Mouse (Mus musculus) CH12.LX (cell line): Measurements from ENCODE around the gene Mrpl36. TPM values are rescaled to one million over a fixed set of nuclear protein-coding genes. Genes with fewer than 3 reads are reported as not detected.

Source experiments
- DNase-seq: peaks from one replicate; pipeline ENCODE4 v3.0.0-alpha.2; 2013; ENCODE audit errors: extremely low read depth
- H3K27ac ChIP-seq: 2 replicates; pipeline ENCODE4 v1.5.1; 2012; ENCODE audit warnings: low read depth, mild to moderate bottlenecking, control low read depth, moderate library complexity; ENCODE audit not compliant: insufficient read depth
- H3K27me3 ChIP-seq: replicated peaks from 2 replicates; pipeline ENCODE3; 2012; ENCODE audit warnings: inconsistent platforms
- H3K36me3 ChIP-seq, 2 experiments: replicated peaks in 1 of 2; 2 replicates each; pipeline versions ENCODE3 to v1.6.1; 2012; ENCODE audit warnings: inconsistent platforms in 1 of 2, low read length in 1 of 2, mild to moderate bottlenecking in 1 of 2, mixed read lengths in 1 of 2, moderate library complexity in 1 of 2; ENCODE audit not compliant: control insufficient read depth in 1 of 2, insufficient read depth in 1 of 2
- H3K4me1 ChIP-seq, 2 experiments: 2 replicates each; pipeline ENCODE4 v1.6.1; 2012; ENCODE audit warnings: inconsistent platforms in 1 of 2, moderate library complexity in 1 of 2; ENCODE audit not compliant: insufficient read depth in 2 of 2, control insufficient read depth in 1 of 2
- H3K4me2 ChIP-seq: 2 replicates; pipeline ENCODE4 v1.6.1; 2012; ENCODE audit warnings: low read depth, mild to moderate bottlenecking, control low read depth; ENCODE audit not compliant: poor library complexity, insufficient read depth, severe bottlenecking
- H3K4me3 ChIP-seq, 3 experiments: fragments of 150-350 bp in 1 of 3; sonication (generic) in 1 of 3; replicated peaks in 1 of 3; 2 replicates each; pipeline versions ENCODE3 to v1.5.1; 2011 to 2012; ENCODE audit warnings: low read depth in 2 of 3, low read length in 2 of 3, mild to moderate bottlenecking in 2 of 3, moderate library complexity in 2 of 3, control low read depth in 1 of 3, improper control_type of control experiment in 1 of 3, inconsistent platforms in 1 of 3, mixed read lengths in 1 of 3; ENCODE audit not compliant: poor library complexity in 1 of 3
- H3K79me2 ChIP-seq: replicated peaks from 2 replicates; pipeline ENCODE4 v1.6.1; 2012; ENCODE audit warnings: mild to moderate bottlenecking, moderate library complexity; ENCODE audit not compliant: control insufficient read depth, poor library complexity, insufficient read depth, severe bottlenecking; ENCODE audit errors: extremely low read depth
- H3K9ac ChIP-seq: 2 replicates; pipeline ENCODE4 v1.6.1; 2012; ENCODE audit warnings: low read depth, mild to moderate bottlenecking, control low read depth, moderate library complexity; ENCODE audit not compliant: insufficient read depth
- H3K9me3 ChIP-seq: replicated peaks from 2 replicates; pipeline ENCODE3; 2012; ENCODE audit warnings: low read length, inconsistent platforms, mixed read lengths
- CHD1 ChIP-seq: IDR thresholded peaks from 2 replicates; pipeline ENCODE4 v1.6.1; 2012; ENCODE audit warnings: low read depth, low read length, improper control_type of control experiment, inconsistent platforms
- CHD2 ChIP-seq: IDR thresholded peaks from 2 replicates; pipeline ENCODE4 v1.6.1; 2011; ENCODE audit warnings: low read length, improper control_type of control experiment
- E2F4 ChIP-seq: IDR thresholded peaks from 2 replicates; pipeline ENCODE4 v1.6.1; 2011; ENCODE audit warnings: low read depth, low read length, improper control_type of control experiment; ENCODE audit not compliant: insufficient replicate concordance
- IRF4 ChIP-seq: IDR thresholded peaks from 2 replicates; pipeline ENCODE4 v1.6.1; 2014; ENCODE audit warnings: low read depth, mild to moderate bottlenecking, inconsistent platforms, low read length, improper control_type of control experiment
- JUND ChIP-seq: conservative IDR thresholded peaks from 2 replicates; pipeline ENCODE4 v1.6.1; 2011; ENCODE audit warnings: low read depth, low read length, improper control_type of control experiment
- MAFK ChIP-seq: IDR thresholded peaks from 2 replicates; pipeline ENCODE4 v1.6.1; 2011; ENCODE audit warnings: low read length, improper control_type of control experiment; ENCODE audit not compliant: insufficient replicate concordance
- MXI1 ChIP-seq: IDR thresholded peaks from 2 replicates; pipeline ENCODE4 v1.6.1; 2011; ENCODE audit warnings: mild to moderate bottlenecking, low read depth, low read length, improper control_type of control experiment
- MYC ChIP-seq: IDR thresholded peaks from 2 replicates; pipeline ENCODE4 v1.6.1; 2011; ENCODE audit warnings: low read depth, mild to moderate bottlenecking, improper control_type of control experiment, low read length
- NRF1 ChIP-seq: IDR thresholded peaks from 2 replicates; pipeline ENCODE4 v1.6.1; 2014; ENCODE audit warnings: low read depth, mild to moderate bottlenecking, inconsistent platforms, low read length, improper control_type of control experiment, moderate library complexity
- PAX5 ChIP-seq: IDR thresholded peaks from 2 replicates; pipeline ENCODE4 v1.6.1; 2012; ENCODE audit warnings: low read length, inconsistent platforms, mixed read lengths
- POLR2AphosphoS2 ChIP-seq: IDR thresholded peaks from 2 replicates; pipeline ENCODE4 v1.6.1; 2011; ENCODE audit warnings: low read depth, low read length, improper control_type of control experiment
- SIN3A ChIP-seq: IDR thresholded peaks from 2 replicates; pipeline ENCODE4 v1.6.1; 2012; ENCODE audit warnings: low read length, improper control_type of control experiment, inconsistent platforms
- TBP ChIP-seq: conservative IDR thresholded peaks from 2 replicates; pipeline ENCODE4 v1.6.1; 2011; ENCODE audit warnings: low read depth, low read length, improper control_type of control experiment
- TCF12 ChIP-seq: IDR thresholded peaks from 2 replicates; pipeline ENCODE4 v1.6.1; 2014; ENCODE audit warnings: low read depth, mild to moderate bottlenecking, inconsistent platforms, low read length, improper control_type of control experiment
- UBTF ChIP-seq: IDR thresholded peaks from 2 replicates; pipeline ENCODE4 v1.6.1; 2012; ENCODE audit warnings: low read depth, mild to moderate bottlenecking, inconsistent platforms, low read length, improper control_type of control experiment, moderate library complexity
- USF2 ChIP-seq: conservative IDR thresholded peaks from 2 replicates; pipeline ENCODE4 v1.6.1; 2011; ENCODE audit warnings: low read depth, low read length, improper control_type of control experiment
- ZC3H11A ChIP-seq: IDR thresholded peaks from 2 replicates; pipeline ENCODE4 v1.6.1; 2012; ENCODE audit warnings: low read depth, mild to moderate bottlenecking, inconsistent platforms, low read length, improper control_type of control experiment
- ZKSCAN1 ChIP-seq: IDR thresholded peaks from 2 replicates; pipeline ENCODE4 v1.6.1; 2012; ENCODE audit warnings: low read depth, inconsistent platforms, low read length, improper control_type of control experiment, borderline replicate concordance
- ZMIZ1 ChIP-seq: IDR thresholded peaks from 2 replicates; pipeline ENCODE4 v1.6.1; 2012; ENCODE audit warnings: low read depth, mild to moderate bottlenecking, inconsistent platforms, low read length, improper control_type of control experiment
- dilution Hi-C: fragments of 300-500 bp; cut with MboI; formaldehyde crosslinking; loops from 2 replicates; pipeline ENCODE4 v1.14.3; 2020; ENCODE audit warnings: low sequenced_read_pairs; ENCODE audit not compliant: extremely low pct_unique_long_range_greater_than_20kb, extremely low pct_ligation_motif_present
- in situ Hi-C: fragments of 300-500 bp; cut with MboI; formaldehyde crosslinking; loops from 3 replicates; pipeline ENCODE4 v1.14.3; 2019; ENCODE audit warnings: low sequenced_read_pairs, low pct_ligation_motif_present, low pct_unique_long_range_greater_than_20kb, mixed read lengths
- polyA plus RNA-seq: library from polyadenylated mRNA; unstranded; fragments of >175 nt; gene quantifications from 2 replicates; pipeline ENCODE4 v1.2.1, GENCODE M21; 2012; ENCODE audit warnings: low read depth; ENCODE audit not compliant: insufficient read length
- total RNA-seq, 2 experiments: library from RNA; depleted of rRNA; stranded (reverse); fragments of 300-350 nt in 1 of 2; fragments of >200 nt in 1 of 2; gene quantifications; 2 replicates each; pipeline ENCODE4 v1.2.3; 2012 to 2014

Gene Mrpl36
- total and polyA plus RNA-seq, 3 experiments, result 102 to 220 (median 133) TPM

GRCm38 (mm10) chr13:73346131-73346530 lies 17.8 kb downstream of the Mrpl36 start:
- in situ Hi-C loops, result no loop called here
- H3K4me1 ChIP-seq, result peaks cover 0 to 6% of the 10 kb centered on the region in 2 experiments; a peak in 3 of 4 replicates
- no peaks in the 10 kb centered on the region for H3K36me3 ChIP-seq
- no peak overlapping the region for H3K27ac ChIP-seq
- dilution Hi-C loops, result no loop called here
- no peak overlapping the region for H3K4me2 ChIP-seq
- TF ChIP-seq IRF4 (no peak), CHD1 (no peak), TBP (no peak)
- H3K9ac ChIP-seq, result no peak overlapping the region
- H3K79me2 ChIP-seq, result no peaks in the 10 kb centered on the region
- peaks cover 2% of the 10 kb centered on the region for H3K9me3 ChIP-seq
- H3K27me3 ChIP-seq, result peaks cover 2% of the 10 kb centered on the region
- no peak for DNase-seq
- H3K4me3 ChIP-seq, result no peak overlapping the region

DNA sequence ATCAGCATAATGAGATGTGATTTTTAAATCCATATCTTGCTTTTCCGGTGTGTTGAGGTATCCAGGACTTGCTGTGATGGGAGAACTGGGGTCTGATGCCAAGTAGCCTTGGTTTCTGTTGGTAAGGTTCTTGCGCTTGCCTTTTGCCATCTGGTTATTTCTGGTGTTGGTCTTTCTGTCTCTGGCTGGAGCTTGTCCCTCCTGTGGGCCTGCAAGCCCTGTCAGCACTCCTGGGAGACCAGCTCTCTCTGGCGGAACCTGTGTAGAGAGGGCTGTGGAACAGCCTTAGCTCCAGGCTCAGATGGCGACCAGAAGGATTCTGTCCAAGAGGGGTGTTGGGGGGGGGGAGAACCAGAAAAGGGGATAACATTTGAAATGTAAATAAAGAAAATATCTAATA lies 18.4 kb downstream of the Mrpl36 start:
- no peak for DNase-seq
- Histone ChIP-seq H3K4me3 (no peak overlapping the region), H3K27ac (no peak overlapping the region), H3K79me2 (no peaks in the 10 kb centered on the region), H3K4me2 (no peak overlapping the region), H3K4me1 (peaks cover 0 to 6% of the 10 kb centered on the region in 2 experiments; a peak in 3 of 4 replicates), H3K36me3 (no peaks in the 10 kb centered on the region), H3K27me3 (peaks cover 4% of the 10 kb centered on the region), H3K9me3 (peaks cover 2% of the 10 kb centered on the region), H3K9ac (no peak overlapping the region)
- no peak for TF ChIP-seq MAFK
- no peak for TF ChIP-seq TCF12
- no peak for TF ChIP-seq IRF4
- no peak for TF ChIP-seq UBTF
- TF ChIP-seq USF2, result no peak
- no peak for TF ChIP-seq SIN3A
- TF ChIP-seq MYC, result no peak
- TF ChIP-seq E2F4, result no peak
- TF ChIP-seq JUND, result no peak
- TF ChIP-seq ZKSCAN1, result no peak
- no peak for TF ChIP-seq POLR2AphosphoS2
- TF ChIP-seq CHD2, result no peak
- no peak for TF ChIP-seq MXI1
- no peak for TF ChIP-seq NRF1
- no peak for TF ChIP-seq ZMIZ1
- no peak for TF ChIP-seq TBP
- no peak for TF ChIP-seq CHD1
- no peak for TF ChIP-seq ZC3H11A
- no peak for TF ChIP-seq PAX5
- dilution Hi-C loops, result no loop called here
- in situ Hi-C loops, result no loop called here
